Mouse (Mus musculus): ENCODE measurements around the gene Cdkl4.

Gene Cdkl4

DNA sequence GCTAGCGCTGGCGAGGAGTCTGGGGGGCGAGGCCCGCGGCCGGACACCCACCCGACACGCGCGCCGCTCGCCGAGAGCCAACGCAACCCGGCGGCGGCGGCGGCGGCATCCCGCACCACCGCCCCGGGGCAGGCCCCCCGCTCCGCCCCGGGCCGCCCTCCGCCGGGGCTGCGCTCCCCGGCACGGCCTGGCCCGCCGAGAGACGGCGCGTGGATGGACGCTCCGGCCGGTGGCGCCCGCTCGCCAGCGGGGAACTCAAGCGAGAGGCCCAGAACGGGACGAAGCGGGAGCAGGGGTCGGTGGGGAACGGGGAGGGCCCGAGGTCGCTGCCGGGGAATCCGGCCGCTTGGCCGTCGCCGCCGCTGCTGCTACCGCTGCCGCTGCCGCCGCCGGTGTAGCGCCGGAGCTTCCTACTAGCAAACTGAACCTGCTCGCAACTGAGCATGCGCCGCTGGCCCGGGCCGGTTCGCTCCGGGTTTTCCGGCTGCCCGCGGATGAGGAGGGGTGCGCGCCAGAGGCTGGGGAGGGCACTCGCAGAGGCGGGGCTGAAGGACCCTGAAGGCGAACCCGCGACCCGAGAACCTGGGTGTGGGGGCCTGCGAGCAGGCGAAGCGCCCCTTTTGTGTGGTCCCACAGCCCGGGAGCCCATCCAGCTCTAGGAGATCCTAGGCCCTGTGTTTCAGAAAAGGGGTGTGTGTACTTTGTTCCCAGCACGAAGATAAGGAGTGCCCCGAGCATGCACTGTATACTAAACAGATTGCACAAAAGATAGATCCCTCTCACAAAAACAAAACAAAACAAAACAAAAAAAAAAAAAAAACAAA is 97.4 kb downstream of the Cdkl4 start, which contains the start of gene Sos1:
Gene Sos1, minus strand, starts transcription at position 423 of the 824 bp plus-strand sequence.
- in situ Hi-C loops (cut with MboI, MseI) = loop anchor here (5.0 kb wide), 1 partner anchor 72 kb away; no protein-coding TSS in a partner anchor

DNA sequence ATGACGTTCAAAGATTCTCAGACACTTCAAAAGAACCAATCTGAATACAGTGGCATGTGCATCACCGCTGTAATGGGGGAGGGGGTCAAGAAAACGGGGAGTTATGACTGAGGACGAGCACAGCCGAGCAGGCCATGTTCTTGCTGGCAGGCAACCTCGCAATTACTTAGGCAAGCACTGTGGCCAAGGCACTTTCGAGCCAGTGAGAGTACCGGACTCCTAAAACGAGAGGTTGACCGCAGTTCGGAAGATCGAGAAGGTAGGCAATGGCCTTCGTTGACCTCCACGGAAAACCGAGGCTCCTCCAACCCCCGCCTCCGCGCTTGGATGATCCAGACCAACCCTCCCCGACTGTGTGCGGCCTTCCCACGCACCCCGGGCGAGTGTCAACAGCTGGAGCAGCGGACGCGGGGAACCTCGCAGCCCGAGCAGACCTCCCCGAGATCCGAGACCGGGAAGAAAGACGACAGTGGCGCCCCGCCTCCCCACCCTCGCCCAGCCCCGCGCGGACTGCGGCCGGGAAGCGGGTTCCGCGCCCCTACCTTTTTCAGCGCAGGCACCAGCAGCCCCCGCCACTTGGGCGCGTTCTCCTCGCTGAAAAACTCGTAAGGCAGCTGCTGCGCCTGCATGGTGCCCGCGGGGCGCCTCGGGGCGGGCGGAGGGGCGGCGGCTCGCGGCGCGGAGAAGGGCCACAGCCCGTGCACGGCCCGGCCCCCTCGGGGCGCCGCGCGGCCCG is 98.2 kb downstream of the Cdkl4 start:
- in situ Hi-C loops (cut with MboI, MseI) = loop anchor here (5.0 kb wide), 1 partner anchor 73 kb away; no protein-coding TSS in a partner anchor

DNA sequence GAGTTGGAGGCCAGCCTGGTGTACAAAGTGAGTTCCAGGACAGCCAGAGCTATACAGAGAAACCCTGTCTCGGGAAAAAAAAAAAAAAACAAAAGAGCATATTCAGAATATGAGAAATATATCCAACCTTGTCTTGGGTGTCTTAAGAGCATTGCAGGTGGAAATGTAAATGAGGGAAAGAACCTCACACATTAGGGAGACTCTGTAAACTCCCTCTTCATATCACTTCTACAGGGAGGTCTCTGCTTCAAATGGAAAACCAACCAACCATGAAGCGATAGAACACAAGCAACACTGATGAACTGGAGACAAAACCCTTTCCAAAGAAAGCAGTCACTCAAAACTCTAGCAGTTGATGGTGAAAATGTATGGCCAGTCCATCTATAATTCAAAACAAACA is 99.9 kb downstream of the Cdkl4 start:
- in situ Hi-C loops (cut with MboI, MseI) = no loop called here

DNA sequence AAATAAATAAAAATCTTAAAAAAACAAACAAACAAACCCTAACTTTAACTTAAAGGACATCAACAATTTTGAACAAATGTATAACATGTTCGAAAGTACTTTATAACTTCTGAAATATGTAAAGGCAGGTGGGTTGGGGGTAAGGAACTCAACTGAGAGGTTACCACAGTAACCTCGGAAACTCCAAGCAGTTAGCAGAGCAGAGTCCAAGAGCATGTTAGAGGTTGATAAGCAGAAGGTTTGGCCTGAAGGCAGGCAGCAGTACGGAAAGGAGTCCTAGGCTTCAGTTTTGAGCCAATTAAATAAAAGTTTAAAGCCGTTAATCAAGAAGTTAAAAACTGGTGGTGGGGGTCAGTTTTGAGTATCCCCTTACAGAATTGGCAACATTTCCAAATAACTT is 101.1 kb downstream of the Cdkl4 start:
- in situ Hi-C loops (cut with MboI, MseI) = no loop called here

Data from T-helper 2 cell (primary cell).